Mouse (Mus musculus): ENCODE results near the gene Gm17324. TPM values are rescaled to one million over a fixed set of nuclear protein-coding genes. Genes with fewer than 3 reads are reported as not detected.
"Not testable (repeated sequence)": the region's sequence is repeated elsewhere in the genome, so short reads cannot be mapped to it uniquely, and the experiment has no call there.

The Gm17324 gene
- polyA plus RNA-seq, 1 experiment from 2014 or later, result 2.9 TPM

DNA sequence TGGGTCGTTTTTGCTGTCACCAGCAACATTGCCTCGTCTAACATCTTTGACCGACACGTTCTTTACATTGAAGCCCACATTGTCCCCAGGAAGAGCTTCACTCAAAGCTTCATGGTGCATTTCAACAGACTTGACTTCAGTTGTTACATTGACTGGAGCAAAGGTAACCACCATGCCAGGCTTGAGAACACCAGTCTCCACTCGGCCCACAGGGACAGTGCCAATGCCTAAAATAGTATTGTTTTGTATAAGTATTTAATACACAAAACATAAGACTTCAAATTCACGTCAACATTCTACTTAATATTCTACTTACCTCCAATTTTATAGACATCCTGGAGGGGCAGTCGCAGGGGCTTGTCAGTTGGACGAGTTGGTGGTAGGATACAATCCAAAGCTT is 30.7 kb upstream of the Gm17324 start:
- peak overlapping the region; percentile 80 for H3K4me2 ChIP-seq
- H3K27ac ChIP-seq (replicated peaks); ATAC-seq (ENCODE audit: low FRiP score, low read depth); H3K27me3 ChIP-seq; H3K9me3 ChIP-seq: not testable (repeated sequence)
- peak overlapping the region; percentile 88 for H3K4me3 ChIP-seq
- H3K36me3 ChIP-seq, result peaks cover 34% of the 10 kb centered on the region
- 22% methylated on average over 8 of the region's 8 CpGs for WGBS
- H3K9ac ChIP-seq, result peak overlapping the region; percentile 25; the same call in 1 of the 2 replicates
- peaks cover 39% of the 10 kb centered on the region for H3K4me1 ChIP-seq (replicated peaks)

DNA sequence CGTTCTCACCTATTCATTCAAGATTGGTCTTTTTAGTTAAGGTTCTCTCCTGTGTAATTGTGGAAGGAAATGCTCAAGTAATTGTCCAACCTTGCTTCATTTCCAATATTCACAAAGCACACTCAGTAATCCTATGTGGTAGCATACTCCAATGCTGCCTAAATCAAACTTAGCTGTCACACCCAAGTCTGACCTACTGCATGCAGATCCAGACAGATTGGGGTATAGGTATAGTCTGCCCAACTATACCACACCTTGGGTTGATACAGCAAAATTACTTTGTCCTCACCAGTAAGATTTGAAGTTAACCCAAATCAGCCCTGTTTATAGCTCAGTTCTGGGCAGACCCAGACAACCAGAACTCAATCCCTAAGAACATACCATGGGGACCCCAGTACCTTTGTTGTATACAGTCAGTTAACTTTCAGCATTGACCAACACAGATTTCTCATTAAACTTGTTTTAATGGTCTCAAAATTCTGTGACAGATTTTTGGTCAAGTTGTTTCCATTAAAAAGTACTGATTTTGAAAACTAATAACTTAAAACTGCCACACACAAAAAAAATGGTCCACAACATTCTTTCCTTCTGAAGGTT is 29.5 kb upstream of the Gm17324 start:
- 0 out of 2 replicates have a peak overlapping the region, but pooled peaks have one; percentile 5 for H3K4me3 ChIP-seq
- not testable (repeated sequence) for ATAC-seq (ENCODE audit: low FRiP score, low read depth); H3K9ac ChIP-seq; H3K27ac ChIP-seq (replicated peaks); H3K9me3 ChIP-seq; H3K27me3 ChIP-seq
- H3K4me1 ChIP-seq (replicated peaks), result peaks cover 39% of the 10 kb centered on the region
- WGBS, result 63% methylated on average over 1 of the region's 1 CpGs
- H3K4me2 ChIP-seq, result peak overlapping the region; percentile 28
- H3K36me3 ChIP-seq, result peaks cover 44% of the 10 kb centered on the region

GRCm38 (mm10) chr9:78477021-78477551 is 28.5 kb upstream of the Gm17324 start:
- 5% methylated on average over 5 of the region's 5 CpGs for WGBS
- Histone ChIP-seq H3K9me3 (no peaks in the 10 kb centered on the region), H3K4me2 (0 out of 2 replicates have a peak overlapping the region, but pooled peaks have one; percentile 9)

DNA sequence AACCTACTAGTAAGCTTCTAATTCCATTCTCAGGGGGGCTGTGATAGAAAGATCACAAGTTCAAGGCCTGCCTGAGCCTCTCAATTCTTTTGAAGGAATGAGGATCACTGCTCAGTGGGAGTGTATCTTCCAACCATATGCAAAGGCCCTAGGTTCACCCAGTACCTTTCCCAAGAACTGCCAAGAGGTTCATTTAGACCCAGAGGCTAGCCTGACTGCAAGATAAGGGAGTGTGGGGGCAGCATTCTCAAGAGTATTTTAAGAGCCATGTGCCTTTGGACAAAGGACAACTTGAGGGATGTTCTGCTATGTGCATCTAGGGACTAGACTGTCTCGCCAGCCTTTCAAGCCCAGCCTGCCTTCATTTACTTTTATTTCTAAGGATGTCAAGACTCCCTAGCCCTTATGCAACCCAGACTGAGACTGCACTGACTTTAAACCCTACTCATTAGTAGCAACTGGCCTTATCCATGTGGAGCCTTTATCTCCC is 28.0 kb upstream of the Gm17324 start:
- H3K9ac ChIP-seq, result no peak overlapping the region
- H3K27ac ChIP-seq (replicated peaks), result no peak overlapping the region
- H3K27me3 ChIP-seq, result no peaks in the 10 kb centered on the region
- H3K9me3 ChIP-seq, result no peaks in the 10 kb centered on the region
- H3K36me3 ChIP-seq, result peaks cover 44% of the 10 kb centered on the region
- no peak for ATAC-seq (ENCODE audit: low FRiP score, low read depth)
- 12% methylated on average over 1 of the region's 1 CpGs for WGBS
- no peak overlapping the region for H3K4me2 ChIP-seq
- no peak overlapping the region for H3K4me3 ChIP-seq
- H3K4me1 ChIP-seq (replicated peaks), result peaks cover 31% of the 10 kb centered on the region

More at GRCm38 (mm10) chr9:78477021-78477551, 28.5 kb upstream of the Gm17324 start:
- Histone ChIP-seq H3K36me3 (peaks cover 44% of the 10 kb centered on the region), H3K27me3 (no peaks in the 10 kb centered on the region), H3K27ac (replicated peaks) (0 out of 2 replicates have a peak overlapping the region, but pooled peaks have one; percentile 12), H3K4me1 (replicated peaks) (peaks cover 31% of the 10 kb centered on the region), H3K4me3 (no peak overlapping the region), H3K9ac (no peak overlapping the region)
- ATAC-seq (ENCODE audit: low FRiP score, low read depth), result no peak

DNA sequence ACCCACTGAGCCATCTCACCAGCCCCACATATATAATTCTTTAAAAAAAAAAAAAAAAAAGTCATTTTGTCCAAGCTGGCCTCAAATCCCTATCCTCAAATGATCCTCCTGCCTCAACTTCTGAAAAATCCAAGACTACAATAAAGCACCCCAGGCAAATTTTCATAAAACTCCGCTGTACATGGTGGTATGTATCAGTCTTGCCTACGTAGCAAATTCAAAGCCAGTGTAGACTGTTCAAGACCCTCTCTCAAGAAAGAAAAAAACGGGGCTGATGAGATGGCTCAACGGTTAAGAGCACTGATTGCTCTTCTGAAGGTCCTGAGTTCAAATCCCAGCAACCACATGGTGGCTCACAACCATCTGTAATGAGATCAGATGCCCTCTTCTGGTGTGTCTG is 27.3 kb upstream of the Gm17324 start:
- Histone ChIP-seq H3K4me2 (no peak overlapping the region), H3K36me3 (peaks cover 48% of the 10 kb centered on the region), H3K27ac (replicated peaks) (no peak overlapping the region), H3K4me3 (no peak overlapping the region), H3K27me3 (no peaks in the 10 kb centered on the region), H3K4me1 (replicated peaks) (peaks cover 31% of the 10 kb centered on the region), H3K9me3 (no peaks in the 10 kb centered on the region), H3K9ac (no peak overlapping the region)
- no peak for ATAC-seq (ENCODE audit: low FRiP score, low read depth)
- 88% methylated on average over 4 of the region's 4 CpGs for WGBS

- H3K4me1 ChIP-seq (replicated peaks), result peaks cover 31% of the 10 kb centered on the region
- H3K27me3 ChIP-seq, result no peaks in the 10 kb centered on the region
- no peak overlapping the region for H3K27ac ChIP-seq (replicated peaks)
- H3K4me3 ChIP-seq, result no peak overlapping the region
- no peak overlapping the region for H3K9ac ChIP-seq
- ATAC-seq (ENCODE audit: low FRiP score, low read depth), result no peak
- WGBS, result 91% methylated on average over 2 of the region's 2 CpGs
- H3K9me3 ChIP-seq, result no peaks in the 10 kb centered on the region
- no peak overlapping the region for H3K4me2 ChIP-seq
- H3K36me3 ChIP-seq, result peaks cover 53% of the 10 kb centered on the region
These were observed 26.8 kb upstream of the Gm17324 start for GRCm38 (mm10) chr9:78475383-78475780.

DNA sequence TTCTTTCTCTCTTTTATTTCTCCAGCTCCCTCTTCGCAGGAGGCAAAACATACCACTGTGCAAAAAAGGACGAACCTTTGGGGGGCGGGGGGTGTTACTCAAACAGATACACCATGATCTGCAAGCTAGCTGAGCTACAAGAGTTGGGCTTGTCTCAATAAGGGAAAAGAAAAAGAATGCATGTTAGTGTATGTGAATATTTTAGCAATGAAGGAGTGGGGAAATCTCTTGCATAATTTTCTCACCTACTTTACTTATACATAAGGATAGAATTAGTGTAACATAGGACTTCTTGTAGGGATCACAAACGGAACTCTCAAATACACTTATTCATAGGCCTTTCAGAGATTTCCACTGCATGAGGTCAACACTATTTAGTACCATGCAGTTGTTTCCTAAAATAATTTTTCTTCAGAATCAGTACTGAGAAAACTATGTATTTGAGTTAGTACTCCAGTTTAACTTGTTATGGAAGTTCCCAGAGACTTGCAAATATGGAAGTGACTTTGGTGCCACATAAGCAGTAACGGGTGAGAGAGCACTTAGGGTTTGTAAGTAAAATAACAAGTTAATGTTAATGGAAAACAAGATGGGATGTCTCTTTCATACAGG is 26.3 kb upstream of the Gm17324 start:
- H3K4me1 ChIP-seq (replicated peaks), result peaks cover 29% of the 10 kb centered on the region
- no peak overlapping the region for H3K4me2 ChIP-seq
- no peaks in the 10 kb centered on the region for H3K9me3 ChIP-seq
- H3K27ac ChIP-seq (replicated peaks), result no peak overlapping the region
- H3K36me3 ChIP-seq, result peaks cover 54% of the 10 kb centered on the region
- no peak overlapping the region for H3K4me3 ChIP-seq
- ATAC-seq (ENCODE audit: low FRiP score, low read depth), result no peak
- H3K9ac ChIP-seq, result no peak overlapping the region
- H3K27me3 ChIP-seq, result no peaks in the 10 kb centered on the region
- 87% methylated on average over 5 of the region's 5 CpGs for WGBS

DNA sequence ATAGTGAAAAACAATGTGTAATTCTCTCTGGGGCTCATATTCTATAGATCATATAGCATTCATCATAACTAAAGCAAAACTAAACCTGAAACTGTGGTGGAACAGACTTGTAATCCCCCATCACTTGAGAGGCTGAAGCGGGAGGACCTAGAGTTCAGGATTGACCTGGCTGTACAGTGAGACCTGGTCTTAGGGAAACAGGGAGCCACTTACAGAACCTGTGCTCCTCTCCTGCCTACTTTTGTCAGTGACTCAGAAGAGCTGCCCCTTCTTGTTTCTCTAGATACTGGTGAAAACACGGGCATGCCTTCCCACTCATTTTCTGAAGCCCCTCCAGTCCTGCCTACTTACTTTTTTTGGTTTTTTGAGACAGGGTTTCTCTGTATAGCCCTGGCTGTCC is 25.7 kb upstream of the Gm17324 start:
- no peak overlapping the region for H3K9ac ChIP-seq
- H3K4me2 ChIP-seq, result no peak overlapping the region
- H3K27me3 ChIP-seq, result no peaks in the 10 kb centered on the region
- peaks cover 24% of the 10 kb centered on the region for H3K4me1 ChIP-seq (replicated peaks)
- 83% methylated on average over 2 of the region's 2 CpGs for WGBS
- no peaks in the 10 kb centered on the region for H3K9me3 ChIP-seq
- peaks cover 51% of the 10 kb centered on the region for H3K36me3 ChIP-seq
- H3K4me3 ChIP-seq, result no peak overlapping the region
- no peak overlapping the region for H3K27ac ChIP-seq (replicated peaks)
- no peak for ATAC-seq (ENCODE audit: low FRiP score, low read depth)

DNA sequence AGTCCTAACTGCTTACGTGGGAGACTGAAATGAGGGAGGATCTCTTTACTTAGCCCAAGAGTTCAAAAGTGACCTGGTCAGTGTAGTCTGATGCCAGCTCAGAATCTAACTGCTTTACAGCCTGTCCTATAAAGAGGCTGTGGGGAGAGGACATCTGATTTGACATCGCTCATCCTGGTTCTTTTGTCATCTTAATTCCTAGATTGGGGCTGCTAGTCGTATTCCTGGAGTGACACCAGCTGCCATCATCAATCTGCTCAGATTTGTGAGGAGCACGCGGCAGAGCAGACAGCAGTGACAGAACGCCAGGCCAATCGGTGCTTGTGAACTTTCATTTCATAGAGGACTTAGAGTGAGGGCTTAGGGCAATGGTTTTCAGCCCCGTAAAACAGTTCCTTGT is 25.0 kb upstream of the Gm17324 start:
- Histone ChIP-seq H3K36me3 (peaks cover 49% of the 10 kb centered on the region), H3K9me3 (no peaks in the 10 kb centered on the region), H3K4me3 (no peak overlapping the region), H3K27me3 (no peaks in the 10 kb centered on the region), H3K4me2 (no peak overlapping the region), H3K27ac (replicated peaks) (no peak overlapping the region), H3K9ac (no peak overlapping the region), H3K4me1 (replicated peaks) (peaks cover 18% of the 10 kb centered on the region)
- 72% methylated on average over 8 of the region's 8 CpGs for WGBS
- ATAC-seq (ENCODE audit: low FRiP score, low read depth), result no peak

DNA sequence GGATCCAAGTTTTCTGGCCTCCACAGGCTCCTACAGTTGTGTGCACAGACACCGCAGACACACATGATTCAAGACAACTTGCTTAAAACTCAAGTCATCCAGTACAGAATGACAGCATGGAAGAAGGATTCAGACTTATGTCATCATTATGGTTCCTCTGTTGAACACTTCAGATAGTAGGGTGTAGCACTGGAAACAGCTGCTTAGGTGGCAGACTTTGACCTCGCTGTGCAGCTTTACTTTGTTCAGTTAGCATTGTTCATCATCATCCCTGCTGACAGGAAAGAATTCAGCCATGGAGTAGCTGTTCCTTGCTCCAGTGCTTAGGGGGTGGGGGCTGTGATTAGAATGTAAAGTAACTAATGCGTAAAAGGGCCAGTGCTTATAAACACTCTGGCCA is 17.1 kb upstream of the Gm17324 start:
- Histone ChIP-seq H3K9ac (no peak overlapping the region), H3K36me3 (peaks cover 67% of the 10 kb centered on the region), H3K27me3 (no peaks in the 10 kb centered on the region), H3K9me3 (no peaks in the 10 kb centered on the region), H3K4me3 (no peak overlapping the region), H3K4me1 (replicated peaks) (no peaks in the 10 kb centered on the region), H3K27ac (replicated peaks) (no peak overlapping the region), H3K4me2 (no peak overlapping the region)
- 89% methylated on average over 3 of the region's 3 CpGs for WGBS
- no peak for ATAC-seq (ENCODE audit: low FRiP score, low read depth)

DNA sequence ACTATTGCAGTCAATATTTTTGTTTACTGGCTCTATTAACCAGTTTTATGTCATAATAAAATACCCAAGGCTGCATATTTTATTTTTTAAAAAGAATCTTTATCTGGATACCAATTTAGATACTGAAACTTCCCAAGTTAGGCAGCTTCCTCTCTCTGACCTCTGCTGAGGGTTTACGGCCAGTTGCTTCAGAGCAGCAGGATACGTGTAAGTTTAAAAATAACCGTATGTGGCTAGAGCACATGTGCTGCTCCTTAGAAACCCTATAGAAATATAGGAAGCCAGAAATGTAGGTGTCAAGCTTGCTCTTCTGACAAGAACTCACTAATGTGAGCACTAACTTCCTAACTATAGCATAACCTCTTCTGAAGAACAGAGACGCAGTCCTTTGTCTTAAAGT is 14.8 kb upstream of the Gm17324 start:
- ATAC-seq (ENCODE audit: low FRiP score, low read depth), result no peak
- H3K4me2 ChIP-seq, result no peak overlapping the region
- peaks cover 75% of the 10 kb centered on the region for H3K36me3 ChIP-seq
- 88% methylated on average over 4 of the region's 4 CpGs for whole genome bisulfite sequencing
- H3K9ac ChIP-seq, result no peak overlapping the region
- H3K27me3 ChIP-seq, result no peaks in the 10 kb centered on the region
- no peaks in the 10 kb centered on the region for H3K9me3 ChIP-seq
- no peak overlapping the region for H3K27ac ChIP-seq (replicated peaks)
- no peak overlapping the region for H3K4me3 ChIP-seq
- H3K4me1 ChIP-seq (replicated peaks), result no peaks in the 10 kb centered on the region

DNA sequence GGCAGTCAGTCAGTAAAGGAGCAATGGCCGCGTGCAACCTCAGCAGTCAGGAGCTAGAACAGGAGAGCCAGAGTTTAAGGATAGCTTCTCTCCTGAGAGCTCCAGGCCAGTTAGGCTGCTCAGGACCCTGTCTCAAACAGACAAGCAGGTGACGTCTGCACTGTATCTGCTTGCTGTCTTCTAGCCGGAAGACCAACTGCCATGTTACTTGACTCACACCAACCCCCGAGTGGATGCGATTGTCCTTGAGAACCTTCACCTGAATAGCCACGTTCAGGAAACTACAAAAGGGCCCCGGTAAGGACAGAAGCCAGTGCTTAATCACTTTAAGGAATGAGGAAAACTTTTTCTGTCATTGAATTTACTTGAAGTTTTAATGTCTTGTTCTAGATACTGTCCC is 8.4 kb upstream of the Gm17324 start:
- H3K27me3 ChIP-seq, result no peaks in the 10 kb centered on the region
- no peak overlapping the region for H3K9ac ChIP-seq
- H3K4me2 ChIP-seq, result no peak overlapping the region
- no peak for ATAC-seq (ENCODE audit: low FRiP score, low read depth)
- no peaks in the 10 kb centered on the region for H3K4me1 ChIP-seq (replicated peaks)
- 93% methylated on average over 8 of the region's 8 CpGs for WGBS
- H3K36me3 ChIP-seq, result peaks cover 62% of the 10 kb centered on the region
- H3K27ac ChIP-seq (replicated peaks), result no peak overlapping the region
- H3K9me3 ChIP-seq, result no peaks in the 10 kb centered on the region
- H3K4me3 ChIP-seq, result no peak overlapping the region
